Mouse (Mus musculus) lung, adult 2 months (tissue): ENCODE data around the gene Pxn.

Experiments used
- CTCF ChIP-seq: fragments of 200-500 bp; IDR thresholded peaks from 2 replicates; pipeline ENCODE4 v1.5.1; 2011; ENCODE audit warnings: mild to moderate bottlenecking, low read length, control low read depth; ENCODE audit not compliant: insufficient read depth
- POLR2A ChIP-seq: fragments of 200-500 bp; IDR thresholded peaks from 2 replicates; pipeline ENCODE4 v1.6.1; 2011; ENCODE audit warnings: low read depth, mild to moderate bottlenecking, control low read depth, low read length, borderline replicate concordance; ENCODE audit errors: extremely low read depth

DNA sequence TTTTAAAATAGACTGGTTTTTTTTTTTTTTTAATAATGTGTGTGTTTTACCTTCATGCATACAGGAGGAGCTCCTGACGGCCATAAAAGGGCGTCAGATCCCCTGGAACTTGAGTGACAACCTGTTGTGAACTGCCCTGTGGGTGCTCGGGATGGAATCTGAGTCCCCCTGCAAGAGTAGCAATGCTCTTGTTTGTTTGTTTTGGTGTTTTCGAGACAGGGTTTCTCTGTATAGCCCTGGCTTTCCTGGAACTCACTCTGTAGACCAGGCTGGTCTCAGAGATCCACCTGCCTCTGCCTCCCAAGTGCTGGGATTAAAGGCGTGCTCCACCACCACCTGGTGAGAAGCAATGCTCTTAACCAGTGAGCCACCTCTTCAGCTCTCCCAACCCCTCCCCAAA, 21.5 kb upstream of the Pxn start:
- TF ChIP-seq CTCF (no peak), POLR2A (no peak)
